Mouse (Mus musculus) midbrain, embryonic 12.5 days (tissue): ENCODE data around the gene Nras. TPM values are rescaled to one million over a fixed set of nuclear protein-coding genes. Genes with fewer than 3 reads are reported as not detected.
A peak's percentile ranks its signal among the peaks of the same experiment; 100 is the strongest.

Experiments used
- ATAC-seq: fragments of 200-750 bp; cut with Nextera tagmentation; 2 replicates; pipeline ENCODE4 v1.8.0; 2017; ENCODE audit warnings: low read depth, moderate TSS enrichment, moderate library complexity; ENCODE audit not compliant: low FRiP score
- H3K27ac ChIP-seq: fragments of 300-500 bp; sonication (generic); replicated peaks from 2 replicates; pipeline ENCODE4 v1.5.1; 2016; ENCODE audit warnings: mild to moderate bottlenecking
- H3K27me3 ChIP-seq: fragments of 300-500 bp; sonication (generic); 2 replicates; pipeline ENCODE4 v1.6.1; 2016; ENCODE audit warnings: mild to moderate bottlenecking
- H3K36me3 ChIP-seq: fragments of 300-500 bp; sonication (generic); 2 replicates; pipeline ENCODE4 v1.6.1; 2016
- H3K4me1 ChIP-seq: fragments of 300-500 bp; sonication (generic); 2 replicates; pipeline ENCODE4 v1.6.1; 2016
- H3K4me2 ChIP-seq: fragments of 300-500 bp; sonication (generic); replicated peaks from 2 replicates; pipeline ENCODE4 v1.6.1; 2016; ENCODE audit warnings: mild to moderate bottlenecking, moderate library complexity
- H3K4me3 ChIP-seq: fragments of 300-500 bp; sonication (generic); 2 replicates; pipeline ENCODE4 v1.5.1; 2016; ENCODE audit warnings: mild to moderate bottlenecking
- H3K9ac ChIP-seq: fragments of 300-500 bp; sonication (generic); replicated peaks from 2 replicates; pipeline ENCODE4 v1.6.1; 2016; ENCODE audit warnings: mild to moderate bottlenecking, moderate library complexity
- H3K9me3 ChIP-seq: fragments of 300-500 bp; sonication (generic); 2 replicates; pipeline ENCODE4 v1.6.1; 2016; ENCODE audit warnings: mild to moderate bottlenecking
- whole genome bisulfite sequencing: fragments of 180-500 bp; shearing (Covaris S2); methylation state at CpG from one replicate; pipeline ENCODE4 v1.1.7; 2016; 5-methylcytosine and 5-hydroxymethylcytosine counted together
- polyA plus RNA-seq: library from polyadenylated mRNA; unstranded; fragments of >200 nt; fragmentation: Nextera tagmentation; extraction: Ambion mirVana; gene quantifications from 2 replicates; pipeline ENCODE4 v1.2.1, GENCODE M21; 2016

Nras gene
- polyA plus RNA-seq, 1 experiment from 2014 or later: 141 TPM

- Histone ChIP-seq H3K4me1 (0 out of 2 replicates have a peak, but pooled peaks cover 7% of the 10 kb centered on the region), H3K27ac (no peak overlapping the region), H3K4me3 (no peak overlapping the region), H3K36me3 (no peaks in the 10 kb centered on the region), H3K4me2 (no peak overlapping the region), H3K9ac (no peak overlapping the region), H3K27me3 (peaks cover 28% of the 10 kb centered on the region), H3K9me3 (no peaks in the 10 kb centered on the region)
- no peak for ATAC-seq
- 69% methylated on average over 5 of the region's 5 CpGs for WGBS
These were observed 43.1 kb downstream of the Nras start for GRCm38 (mm10) chr3:103101194-103101593.

GRCm38 (mm10) chr3:103101909-103102308, 43.8 kb downstream of the Nras start:
- no peak overlapping the region for H3K27ac ChIP-seq
- WGBS: 3% methylated on average over 14 of the region's 14 CpGs
- peak overlapping the region; percentile 52 for H3K4me3 ChIP-seq
- peak; percentile 55 for ATAC-seq
- peak overlapping the region; percentile 37; the same call in 1 of the 2 replicates for H3K9ac ChIP-seq
- no peaks in the 10 kb centered on the region for H3K36me3 ChIP-seq
- peaks cover 28% of the 10 kb centered on the region for H3K27me3 ChIP-seq
- H3K9me3 ChIP-seq: no peaks in the 10 kb centered on the region
- H3K4me2 ChIP-seq: peak overlapping the region; percentile 71
- H3K4me1 ChIP-seq: 0 out of 2 replicates have a peak, but pooled peaks cover 7% of the 10 kb centered on the region

GRCm38 (mm10) chr3:103102454-103103390, 44.6 kb downstream of the Nras start, which contains the start of gene Dennd2c:
TSS of gene Dennd2c (plus strand) at chr3:103102604.
- peak within 1 kb of the TSS; percentile 52 for H3K4me3 ChIP-seq
- peak; percentile 97 for ATAC-seq
- H3K9ac ChIP-seq: peak within 1 kb of the TSS; percentile 37
- H3K4me1 ChIP-seq: 0 out of 2 replicates have a peak, but pooled peaks cover 7% of the 10 kb centered on the region
- H3K27me3 ChIP-seq: peaks cover 28% of the 10 kb centered on the region
- no peaks in the 10 kb centered on the region for H3K36me3 ChIP-seq
- peak within 1 kb of the TSS; percentile 71 for H3K4me2 ChIP-seq
- no peaks in the 10 kb centered on the region for H3K9me3 ChIP-seq
- 1% methylated on average over 72 of the region's 72 CpGs for WGBS
- H3K27ac ChIP-seq: no peak within 1 kb of the TSS

GRCm38 (mm10) chr3:103107565-103108240, 49.6 kb downstream of the Nras start:
- no peak for ATAC-seq

GRCm38 (mm10) chr3:103112216-103112615, 54.1 kb downstream of the Nras start:
- WGBS: 83% methylated on average over 5 of the region's 5 CpGs
- no peak for ATAC-seq
- no peak overlapping the region for H3K4me3 ChIP-seq

More at GRCm38 (mm10) chr3:103107565-103108240, 49.6 kb downstream of the Nras start:
- no peak overlapping the region for H3K9ac ChIP-seq
- no peak overlapping the region for H3K4me3 ChIP-seq
- 89% methylated on average over 7 of the region's 7 CpGs for WGBS
- H3K27me3 ChIP-seq: peaks cover 16% of the 10 kb centered on the region
- H3K27ac ChIP-seq: no peak overlapping the region
- no peaks in the 10 kb centered on the region for H3K36me3 ChIP-seq
- 0 out of 2 replicates have a peak, but pooled peaks cover 3% of the 10 kb centered on the region for H3K4me1 ChIP-seq
- H3K9me3 ChIP-seq: no peaks in the 10 kb centered on the region
- no peak overlapping the region for H3K4me2 ChIP-seq

More at GRCm38 (mm10) chr3:103112216-103112615, 54.1 kb downstream of the Nras start:
- Histone ChIP-seq H3K9ac (no peak overlapping the region), H3K4me2 (no peak overlapping the region), H3K9me3 (no peaks in the 10 kb centered on the region), H3K36me3 (no peaks in the 10 kb centered on the region), H3K27me3 (no peaks in the 10 kb centered on the region), H3K4me1 (peaks cover 3% of the 10 kb centered on the region; the same call in 1 of the 2 replicates), H3K27ac (no peak overlapping the region)

Other genes starting within 250 kb of the Nras start
- not detected in 2 replicates for gene Sycp1, start 122.2 kb upstream of the Nras start, polyA plus RNA-seq
- 0.15 TPM in 1 of 2 replicates, not detected in the other for gene Nr1h5, start 94.2 kb upstream of the Nras start, polyA plus RNA-seq
- 80.1 and 86.1 TPM in 2 replicates for gene Sike1, start 62.6 kb upstream of the Nras start, polyA plus RNA-seq
- 493 and 530 TPM in 2 replicates for gene Csde1, start 37.9 kb upstream of the Nras start, polyA plus RNA-seq
- 0.16 and 0.18 TPM in 2 replicates for gene Ampd1, start 15.7 kb downstream of the Nras start, polyA plus RNA-seq
- 2.5 and 3.5 TPM in 2 replicates for gene Dennd2c, start 44.3 kb downstream of the Nras start, polyA plus RNA-seq
- gene Bcas2, start 113.4 kb downstream of the Nras start, polyA plus RNA-seq: 228 and 240 TPM in 2 replicates
- 45.8 and 47.0 TPM in 2 replicates for gene Trim33, start 221.0 kb downstream of the Nras start, polyA plus RNA-seq